Mouse (Mus musculus): ENCODE data around the gene Zcchc13. TPM values are rescaled to one million over a fixed set of nuclear protein-coding genes. Genes with fewer than 3 reads are reported as not detected.
A peak's percentile ranks its signal among the peaks of the same experiment; 100 is the strongest.

The Zcchc13 gene
- total RNA-seq (2021): not detected

DNA sequence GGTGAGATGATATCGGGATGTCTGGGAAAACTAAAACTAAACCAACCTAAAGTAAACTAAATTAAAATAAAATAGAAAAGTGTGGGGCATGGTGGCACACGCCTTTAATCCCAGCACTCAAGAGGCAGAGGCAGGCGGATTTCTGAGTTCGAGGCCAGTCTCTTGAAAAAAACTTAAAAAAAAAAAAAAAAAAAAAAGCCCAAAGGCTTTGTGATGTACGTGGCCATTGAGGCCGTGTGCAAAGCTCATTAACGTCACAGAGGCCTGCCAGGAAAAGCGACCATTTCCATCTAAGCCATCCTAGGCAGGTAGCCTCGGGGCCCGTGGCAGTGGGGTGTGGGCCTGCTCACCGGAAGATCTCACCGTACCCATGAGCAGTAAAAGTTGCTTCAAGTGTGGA is at the start of gene Zcchc13:
Zcchc13 (plus strand) TSS at position 284 of the 400 bp plus-strand sequence.
- DNase-seq (ENCODE audit: low spot score in 2 of 2): no peak
- intact Hi-C loops (cut with DNase I): no loop called here

DNA sequence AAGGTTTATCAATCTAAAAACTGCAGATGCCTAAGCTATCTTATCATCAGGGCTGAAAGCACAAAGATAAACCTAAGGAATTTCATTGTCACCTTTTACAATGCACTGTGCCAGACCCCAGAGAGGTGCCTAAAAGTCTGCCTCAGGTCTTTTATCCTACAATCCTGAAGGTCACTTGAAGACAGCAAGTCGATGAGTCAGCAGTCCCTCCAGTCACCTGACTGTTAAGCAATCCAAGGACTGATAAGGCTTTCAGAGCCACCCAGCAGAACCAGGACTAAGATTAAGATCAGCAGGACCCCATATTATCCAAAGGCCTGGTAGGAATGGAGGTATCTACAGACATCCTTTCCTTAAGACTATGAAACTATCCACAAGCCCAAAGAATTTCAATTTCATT is 46.1 kb upstream of the Zcchc13 start:
- DNase-seq (ENCODE audit: low spot score in 2 of 2): no peak
- intact Hi-C loops (cut with DNase I): no loop called here

DNA sequence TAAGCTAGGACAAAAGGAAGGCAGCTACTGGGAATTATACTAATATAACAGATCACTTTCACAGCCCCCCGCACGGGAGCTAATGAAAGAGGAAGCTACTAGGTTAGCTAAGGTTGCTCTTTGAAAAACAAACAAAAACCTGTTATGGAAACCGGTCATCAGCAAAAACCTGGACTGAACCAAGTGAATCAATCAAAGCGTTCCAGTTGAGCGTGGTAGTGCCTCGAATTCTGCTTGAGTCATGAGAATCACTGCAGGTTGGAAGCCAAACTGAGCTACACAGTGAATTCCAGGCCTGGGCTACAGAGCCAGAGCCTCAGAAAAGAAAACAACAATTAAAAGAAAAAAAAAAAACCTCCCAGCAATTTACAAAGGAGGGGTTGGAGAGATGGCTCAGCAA is 38.3 kb upstream of the Zcchc13 start:
- intact Hi-C loops (cut with DNase I): no loop called here
- no peak for DNase-seq (ENCODE audit: low spot score in 2 of 2)

DNA sequence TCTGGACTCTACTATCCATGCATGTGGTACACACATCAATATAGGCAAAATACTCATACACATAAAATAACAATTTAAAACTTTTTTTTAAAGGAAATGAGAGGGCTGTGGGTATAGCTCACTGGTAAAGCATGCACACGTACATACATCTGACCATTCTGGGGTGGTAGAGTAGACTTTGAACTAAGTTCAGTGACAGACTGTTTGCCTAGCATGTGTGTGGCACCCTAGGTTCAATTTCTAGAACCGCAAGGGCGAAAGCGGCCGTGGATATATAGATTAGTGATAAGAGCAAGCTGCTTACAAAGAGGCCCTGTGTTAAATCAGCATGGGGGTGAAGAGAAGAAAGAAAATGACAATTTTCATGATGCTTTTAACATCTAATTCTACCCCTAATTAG is 27.8 kb upstream of the Zcchc13 start:
- no peak for DNase-seq (ENCODE audit: low spot score in 2 of 2)
- intact Hi-C loops (cut with DNase I): no loop called here

DNA sequence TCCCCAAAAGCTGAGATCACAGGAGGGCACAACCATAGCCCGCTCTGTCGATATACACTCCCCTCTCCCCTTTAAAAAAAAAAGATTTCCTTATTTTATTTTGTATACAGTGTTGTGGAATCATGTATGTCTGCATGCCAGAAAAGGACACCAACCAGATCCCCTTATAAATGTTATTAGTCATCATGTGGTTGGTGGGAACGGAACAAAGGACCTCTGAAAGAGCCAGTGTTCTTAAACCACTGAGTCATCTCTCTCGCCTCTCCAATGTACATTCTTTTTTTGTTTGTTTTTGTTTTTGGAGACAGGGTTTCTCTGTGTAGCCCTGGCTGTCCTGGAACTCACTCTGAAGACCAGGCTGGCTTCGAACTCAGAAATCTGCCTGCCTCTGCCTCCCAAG is 26.2 kb upstream of the Zcchc13 start:
- DNase-seq (ENCODE audit: low spot score in 2 of 2): no peak
- intact Hi-C loops (cut with DNase I): no loop called here

DNA sequence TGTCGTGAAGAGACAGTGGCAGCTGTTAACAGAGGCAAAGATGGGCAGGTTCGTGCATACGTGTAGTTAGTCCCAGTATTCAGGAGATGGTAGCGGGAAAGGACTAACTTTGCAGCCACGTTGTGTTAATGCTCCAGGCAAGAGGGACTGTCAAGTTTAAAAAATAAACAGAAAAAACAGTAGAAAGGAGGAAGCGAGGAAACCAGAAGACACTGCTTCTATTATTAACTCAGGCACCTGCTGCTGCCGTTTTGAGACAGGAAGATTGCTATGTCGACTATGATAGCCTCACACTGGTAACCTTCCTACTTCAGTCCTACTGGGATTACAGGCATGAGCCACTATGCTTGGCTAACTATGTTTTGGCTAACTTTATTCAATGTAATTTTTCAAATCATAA is 24.9 kb upstream of the Zcchc13 start:
- no peak for DNase-seq (ENCODE audit: low spot score in 2 of 2)
- intact Hi-C loops (cut with DNase I): no loop called here

DNA sequence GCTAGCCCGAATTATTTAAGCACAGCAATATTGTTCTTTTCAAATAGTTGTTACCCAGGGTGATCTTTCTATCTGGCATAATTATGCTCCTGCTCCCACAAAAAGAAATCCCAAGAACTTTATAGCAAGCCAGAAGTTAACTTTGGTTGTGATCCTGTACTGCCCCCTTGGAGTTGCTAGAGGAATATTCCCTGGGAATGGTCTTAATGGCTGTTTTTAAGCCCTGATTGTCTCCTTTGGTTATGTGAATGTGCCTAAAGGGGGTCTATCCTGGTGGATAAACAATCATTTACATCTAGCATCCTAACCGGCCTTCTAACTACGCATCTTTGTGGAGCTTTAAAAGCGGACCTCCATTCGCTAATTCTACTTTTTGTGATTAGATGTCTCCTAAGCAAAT is 20.0 kb upstream of the Zcchc13 start:
- no peak for DNase-seq (ENCODE audit: low spot score in 2 of 2)
- intact Hi-C loops (cut with DNase I): no loop called here

DNA sequence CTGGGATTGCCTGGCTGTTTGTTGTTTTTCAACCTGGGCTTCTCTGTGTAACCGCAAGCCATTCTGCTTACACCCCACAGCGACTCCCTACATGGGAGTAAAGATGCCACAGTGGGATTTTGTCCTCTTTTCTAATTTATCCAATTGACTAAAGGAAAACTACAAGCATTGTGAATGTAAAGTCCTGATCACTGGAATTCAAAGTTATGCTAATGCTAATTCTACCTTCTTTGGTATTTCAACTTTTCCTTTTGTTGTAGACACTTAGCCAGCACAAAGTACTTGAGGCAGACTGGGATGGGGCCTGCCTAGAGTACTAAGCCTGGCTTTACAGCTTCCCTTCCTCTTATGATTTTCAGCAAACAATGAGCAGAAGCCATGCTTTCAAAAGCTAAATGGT is 18.9 kb upstream of the Zcchc13 start:
- intact Hi-C loops (cut with DNase I): no loop called here
- no peak for DNase-seq (ENCODE audit: low spot score in 2 of 2)

DNA sequence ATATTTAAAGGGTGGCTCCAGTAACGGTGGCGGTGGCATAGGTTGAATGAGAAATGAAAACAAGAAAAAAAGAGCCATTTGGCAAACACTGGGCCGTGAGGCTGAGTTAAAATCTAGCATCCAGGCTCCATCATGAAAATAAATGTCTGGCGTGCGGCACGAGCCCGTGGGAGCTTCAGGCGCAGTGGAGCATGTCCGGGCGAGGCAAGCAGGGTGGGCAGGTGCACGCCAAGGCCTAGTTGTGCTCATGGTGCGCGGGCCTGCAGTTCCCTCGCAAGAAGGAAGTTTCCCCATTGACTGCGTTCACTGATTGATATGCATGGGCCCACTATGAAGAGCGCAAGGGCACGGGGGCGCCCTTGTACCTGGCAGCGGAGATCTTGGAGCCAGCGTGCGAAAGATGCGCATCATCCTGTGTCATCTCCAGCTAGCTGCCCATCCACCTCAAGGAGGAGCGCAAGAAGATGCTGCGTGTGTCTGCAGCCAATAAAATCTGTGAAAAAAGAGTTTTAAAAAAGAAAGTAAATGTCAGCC is 15.6 kb upstream of the Zcchc13 start:
- intact Hi-C loops (cut with DNase I): loop anchor here (5.0 kb wide), 1 partner anchor 47 kb away; no protein-coding TSS in a partner anchor
- DNase-seq (ENCODE audit: low spot score in 2 of 2): no peak

DNA sequence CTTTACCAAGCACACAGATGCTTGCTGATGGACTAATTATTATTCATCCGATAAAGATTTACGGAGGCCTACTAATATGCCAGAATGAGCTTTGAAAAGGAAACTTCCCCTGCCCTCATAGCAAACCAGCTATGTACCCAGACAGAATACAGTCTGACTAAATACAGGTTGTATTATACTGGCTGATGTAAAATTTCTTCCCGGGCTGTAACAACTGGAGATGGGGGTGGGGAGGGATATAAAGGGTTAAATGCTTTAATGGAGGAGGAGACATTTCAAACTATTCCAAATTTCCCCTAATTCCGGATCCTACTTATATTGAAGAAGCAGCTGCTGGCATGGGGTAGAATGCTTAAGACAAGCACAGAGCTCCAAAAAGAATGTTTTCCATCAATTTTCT is 14.9 kb upstream of the Zcchc13 start:
- intact Hi-C loops (cut with DNase I): loop anchor here (5.0 kb wide), 1 partner anchor 48 kb away; no protein-coding TSS in a partner anchor
- DNase-seq (ENCODE audit: low spot score in 2 of 2): no peak

DNA sequence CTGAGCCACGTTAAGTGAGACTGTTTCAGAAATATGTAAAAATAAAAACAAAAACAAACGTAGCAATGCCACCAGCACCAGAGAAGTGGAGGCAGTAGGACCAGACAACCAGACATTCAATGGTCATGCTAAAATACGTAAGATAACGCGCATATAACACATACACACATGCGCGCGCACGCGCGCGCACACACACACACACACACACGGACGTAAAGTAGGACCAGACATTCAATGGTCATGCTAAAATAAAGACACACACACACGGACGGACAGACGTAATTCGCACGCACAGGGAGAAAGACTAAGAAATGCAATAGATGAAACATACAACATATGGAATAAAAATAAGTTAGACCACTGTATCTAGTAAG is 14.2 kb upstream of the Zcchc13 start:
- intact Hi-C loops (cut with DNase I): loop anchor here (5.0 kb wide), 1 partner anchor 49 kb away; no protein-coding TSS in a partner anchor
- DNase-seq (ENCODE audit: low spot score in 2 of 2): no peak

DNA sequence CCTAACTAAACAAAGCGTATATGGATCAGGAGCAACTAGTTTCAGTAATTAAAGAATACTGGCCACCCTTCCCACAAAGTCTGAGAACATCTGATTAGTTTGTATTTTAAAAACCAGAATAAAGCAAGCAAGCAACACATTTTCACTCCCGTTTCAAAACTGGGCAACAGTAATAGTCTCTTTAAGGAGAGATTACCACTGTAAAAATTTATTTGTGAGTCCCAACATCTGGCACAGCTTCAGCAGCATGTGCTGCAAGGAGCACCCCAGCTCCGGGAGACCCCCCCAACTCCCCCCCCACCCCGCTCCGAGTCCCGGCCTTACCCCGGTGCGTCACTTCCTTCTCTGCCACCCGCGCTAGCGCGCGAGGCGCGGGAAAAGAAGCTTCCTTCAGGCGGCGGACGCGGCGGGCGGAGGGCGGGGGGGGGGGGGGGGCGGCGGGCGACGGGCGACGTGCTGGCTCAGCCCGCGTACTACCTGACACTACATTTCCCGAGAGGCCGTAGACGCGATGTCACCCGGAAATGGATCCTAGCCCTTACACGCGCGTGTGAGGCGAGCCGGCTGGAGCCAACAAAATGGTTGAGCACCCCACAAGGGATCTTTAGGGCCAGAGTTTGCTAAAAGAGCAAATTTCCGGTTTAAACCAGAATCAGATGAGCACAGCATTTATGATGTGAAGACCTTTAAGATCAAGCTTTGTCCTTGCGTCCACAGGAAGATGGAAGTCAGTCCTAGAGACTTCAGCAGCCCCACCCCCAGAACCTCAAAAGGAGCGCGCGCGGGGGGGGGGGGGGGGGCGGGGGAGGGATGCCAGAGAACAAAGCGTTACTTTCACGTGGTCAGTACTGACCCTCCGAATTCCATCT is 13.6 kb upstream of the Zcchc13 start:
- intact Hi-C loops (cut with DNase I): loop anchor here (5.0 kb wide), 1 partner anchor 49 kb away; no protein-coding TSS in a partner anchor
- DNase-seq (ENCODE audit: low spot score in 2 of 2): peak; percentile 71 to 89

DNA sequence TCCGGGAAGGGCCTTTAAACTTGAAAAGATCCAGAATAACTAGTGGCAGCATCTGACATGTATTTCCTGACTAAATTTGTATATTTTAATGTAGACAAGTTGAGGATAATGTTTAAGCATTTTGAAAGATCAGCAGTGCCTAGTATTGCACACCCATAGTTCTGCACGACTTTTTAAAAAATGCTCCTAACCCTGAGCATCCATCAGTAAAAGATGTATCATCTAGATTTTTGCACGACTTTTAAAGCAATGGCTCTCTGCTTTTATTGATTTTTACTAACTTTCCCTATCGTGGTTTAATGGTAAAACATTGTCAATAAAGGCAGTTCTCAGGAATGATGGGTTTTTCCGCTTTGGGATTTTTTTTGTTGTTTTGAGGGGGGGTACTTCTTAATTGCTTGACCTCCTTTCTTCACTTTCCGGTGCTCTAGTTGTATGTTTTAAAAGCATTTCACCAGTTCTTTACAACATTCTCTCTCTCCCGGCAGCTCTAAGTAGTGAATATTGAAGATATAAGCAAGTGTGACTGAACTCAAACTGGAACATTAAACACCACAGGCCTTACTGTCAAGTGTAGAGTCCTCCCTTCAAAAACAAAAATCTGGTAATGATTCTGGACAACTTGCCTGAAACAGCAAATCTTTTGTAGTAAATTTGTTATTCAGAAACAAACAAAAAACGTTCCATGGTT is 12.8 kb upstream of the Zcchc13 start:
- intact Hi-C loops (cut with DNase I): loop anchor here (5.0 kb wide), 1 partner anchor 50 kb away; no protein-coding TSS in a partner anchor
- DNase-seq (ENCODE audit: low spot score in 2 of 2): no peak

DNA sequence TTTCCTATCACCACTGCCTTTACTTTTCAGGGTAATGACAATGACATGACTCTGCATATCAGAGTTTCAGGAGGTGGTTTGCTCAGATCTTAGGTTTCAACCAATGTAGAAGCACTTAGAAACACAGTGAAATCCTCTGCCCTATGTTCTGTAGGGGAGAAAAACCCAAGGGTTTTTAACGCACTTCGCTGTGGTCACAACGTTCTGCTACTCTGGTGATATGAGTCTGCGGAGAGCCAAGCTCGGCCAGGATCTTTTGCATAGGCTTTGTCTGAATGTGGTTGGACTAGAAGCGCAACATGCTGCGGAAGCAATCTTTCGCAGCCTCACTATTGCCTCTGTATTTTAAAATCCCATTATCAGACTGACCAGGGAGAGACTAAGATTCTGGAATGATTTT is 8.6 kb upstream of the Zcchc13 start:
- intact Hi-C loops (cut with DNase I): loop anchor here (2.0 to 10.0 kb wide), 2 partner anchors 139 to 223 kb away; no protein-coding TSS in a partner anchor
- DNase-seq (ENCODE audit: low spot score in 2 of 2): no peak

DNA sequence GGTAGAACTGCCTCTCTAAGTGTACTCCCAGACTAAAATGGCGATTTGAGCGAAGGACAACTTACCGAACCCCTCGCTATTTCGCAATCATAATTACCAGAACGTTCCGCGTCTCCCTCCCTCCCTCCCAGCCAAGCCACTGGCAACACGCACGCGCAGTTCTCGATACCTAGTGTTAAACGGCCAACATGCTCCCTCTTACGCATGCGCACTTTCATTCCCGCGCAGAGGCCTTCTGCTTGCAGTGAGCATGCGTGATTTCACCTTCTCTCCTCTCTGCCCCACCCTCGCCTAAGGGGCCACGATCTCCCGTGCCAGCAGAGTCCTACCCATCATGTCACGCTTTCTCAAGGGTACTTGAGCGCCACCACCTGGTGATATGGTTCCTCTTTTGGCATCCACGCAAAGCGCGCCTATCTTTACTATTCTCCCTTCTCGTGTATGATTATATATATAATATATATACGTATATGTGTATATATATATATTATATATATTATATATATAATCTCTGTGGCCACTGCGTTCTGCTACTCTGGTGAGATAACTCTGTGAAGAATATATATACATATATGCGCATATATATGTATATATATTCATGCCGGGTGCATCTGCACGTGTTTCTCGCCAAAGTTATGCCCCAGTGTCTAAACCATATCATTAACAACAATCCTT is 8.0 kb upstream of the Zcchc13 start:
- intact Hi-C loops (cut with DNase I): loop anchor here (2.0 to 10.0 kb wide), 2 partner anchors 140 to 222 kb away; no protein-coding TSS in a partner anchor
- peak; percentile 90 to 96 for DNase-seq (ENCODE audit: low spot score in 2 of 2)

DNA sequence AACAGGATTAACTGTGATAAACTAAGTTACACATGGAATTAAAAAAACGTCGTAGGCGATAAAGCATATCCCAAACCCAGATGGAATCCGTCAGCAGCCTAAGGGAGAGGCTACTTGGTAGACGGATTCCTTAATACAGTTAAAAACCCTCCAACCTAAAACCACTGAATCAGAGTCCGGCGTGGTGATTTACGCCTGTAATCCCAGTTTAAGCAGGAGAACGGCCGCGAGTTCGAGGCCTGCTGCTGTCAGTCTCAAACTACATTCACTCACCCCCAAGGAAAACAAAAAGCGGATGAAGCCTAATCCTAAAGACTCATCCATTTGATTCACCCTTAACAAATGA is 7.5 kb upstream of the Zcchc13 start:
- intact Hi-C loops (cut with DNase I): loop anchor here (2.0 to 10.0 kb wide), 2 partner anchors 140 to 222 kb away; no protein-coding TSS in a partner anchor
- DNase-seq (ENCODE audit: low spot score in 2 of 2): peak in 1 of 2 experiments; percentile 13

DNA sequence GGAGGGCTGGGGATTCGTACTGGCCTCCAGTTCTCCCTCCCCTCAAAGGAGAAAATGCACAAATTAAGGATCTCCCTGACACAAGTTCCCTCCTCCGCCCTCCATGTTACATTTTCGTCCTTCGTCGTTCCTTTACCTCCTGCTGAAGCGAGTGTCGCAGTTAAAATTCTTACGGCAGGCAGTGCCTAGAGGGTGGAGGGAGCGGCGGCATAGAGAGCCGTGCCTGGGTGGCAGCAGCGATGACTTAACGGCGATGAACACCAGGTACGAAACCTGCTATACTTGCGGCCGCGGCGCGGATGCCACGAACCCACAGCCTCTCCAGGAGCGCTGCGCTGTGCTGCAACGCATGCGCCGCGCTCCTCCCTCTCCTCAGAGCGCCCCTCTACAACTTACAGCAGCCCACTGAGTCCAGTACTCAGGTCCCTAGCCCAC is 7.0 kb upstream of the Zcchc13 start:
- peak; percentile 45 to 51 for DNase-seq (ENCODE audit: low spot score in 2 of 2)
- intact Hi-C loops (cut with DNase I): loop anchor here (2.0 to 10.0 kb wide), 2 partner anchors 141 to 221 kb away; no protein-coding TSS in a partner anchor

DNA sequence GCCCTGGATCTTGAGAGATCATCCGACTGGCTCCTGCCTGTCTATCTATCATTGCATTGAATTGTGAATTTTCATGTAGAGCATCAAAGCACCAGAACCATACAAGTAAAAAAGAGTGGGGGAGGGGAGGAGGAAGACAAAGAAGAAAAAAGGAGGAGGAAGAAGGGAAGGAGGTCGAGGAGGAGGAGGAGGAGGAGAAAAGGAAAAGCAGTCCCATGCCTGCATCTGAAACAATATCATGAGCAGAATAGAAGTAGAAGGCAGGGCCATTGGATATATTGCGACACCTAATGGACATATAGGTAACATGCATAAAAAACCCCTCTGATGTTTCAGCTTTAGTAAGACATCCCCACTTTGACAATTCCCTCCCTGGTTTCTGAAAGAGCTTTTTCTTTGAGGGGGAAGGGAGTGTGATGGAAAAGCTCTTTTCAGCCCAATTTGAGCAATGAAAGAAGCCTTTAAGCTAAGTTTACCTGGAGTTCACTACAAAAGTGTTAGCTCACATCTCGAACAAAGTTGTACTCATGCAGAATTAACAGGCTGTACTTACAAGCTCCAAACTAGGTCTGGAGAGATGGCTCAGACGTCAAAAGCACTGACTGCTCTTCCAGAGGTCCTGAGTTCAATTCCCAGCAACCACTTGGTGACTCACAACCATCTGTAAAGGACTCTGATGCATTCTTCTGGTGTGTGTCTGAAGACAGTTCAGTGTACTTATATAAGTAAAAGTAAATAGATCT is 5.8 kb upstream of the Zcchc13 start:
- intact Hi-C loops (cut with DNase I): loop anchor here (10.0 kb wide), 1 partner anchor 220 kb away; no protein-coding TSS in a partner anchor
- no peak for DNase-seq (ENCODE audit: low spot score in 2 of 2)

DNA sequence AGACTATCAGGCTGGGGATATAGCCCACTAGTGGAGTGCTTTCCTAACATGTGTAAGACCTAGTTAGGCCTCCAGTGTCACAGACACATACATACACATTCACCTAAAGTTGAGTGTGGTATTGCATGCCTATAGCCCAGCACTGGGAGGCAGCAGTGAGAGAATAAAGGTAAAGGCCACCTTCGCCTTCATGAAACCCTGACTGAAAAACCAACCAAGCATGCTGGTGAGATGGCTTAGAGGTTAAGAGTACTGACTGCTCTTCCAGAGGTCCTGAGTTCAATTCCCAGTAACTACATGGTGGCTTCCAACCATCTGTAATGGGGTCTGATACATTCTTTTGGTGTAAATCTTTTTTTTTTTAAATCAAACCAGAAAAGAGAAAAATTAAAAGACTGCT is 1.5 kb upstream of the Zcchc13 start:
- no peak for DNase-seq (ENCODE audit: low spot score in 2 of 2)
- intact Hi-C loops (cut with DNase I): loop anchor here (10.0 kb wide), 1 partner anchor 216 kb away; no protein-coding TSS in a partner anchor
